Mouse (Mus musculus) fibroblast of lung, adult 2 months (primary cell): ENCODE measurements around the gene Fpr1.
"Not testable (repeated sequence)": the region's sequence is repeated elsewhere in the genome, so short reads cannot be mapped to it uniquely, and the experiment has no call there.

ENCODE experiments used
- DNase-seq: peaks from one replicate; pipeline ENCODE4 v3.0.0-alpha.2; 2011; ENCODE audit warnings: low read depth

The Fpr1 gene

DNA sequence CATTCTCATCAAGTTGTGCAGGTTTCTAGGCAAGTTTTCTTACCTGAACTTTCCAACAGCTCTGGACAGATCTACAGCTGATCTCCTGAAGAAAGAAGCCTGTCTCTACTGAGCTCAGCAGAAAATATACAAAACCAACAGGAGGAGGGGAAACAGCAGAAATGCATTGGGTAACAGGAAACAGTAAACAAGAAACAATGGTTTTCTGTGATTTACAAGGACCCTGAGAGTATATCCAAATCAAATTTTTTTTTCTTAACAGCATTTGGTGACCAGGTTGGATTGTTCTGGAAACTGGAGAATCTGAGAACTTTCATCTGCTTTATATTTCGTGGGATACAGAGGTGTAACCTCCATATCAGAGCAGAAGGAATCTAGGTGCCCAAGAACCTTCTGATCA, at the start of gene Fpr1:
TSS of gene Fpr1 (minus strand) at position 101 of the 400 bp plus-strand sequence.
- DNase-seq = no peak

- DNase-seq = no peak
These were observed 34.0 kb upstream of the Fpr1 start for GRCm38 (mm10) chr17:17917782-17918181.

DNA sequence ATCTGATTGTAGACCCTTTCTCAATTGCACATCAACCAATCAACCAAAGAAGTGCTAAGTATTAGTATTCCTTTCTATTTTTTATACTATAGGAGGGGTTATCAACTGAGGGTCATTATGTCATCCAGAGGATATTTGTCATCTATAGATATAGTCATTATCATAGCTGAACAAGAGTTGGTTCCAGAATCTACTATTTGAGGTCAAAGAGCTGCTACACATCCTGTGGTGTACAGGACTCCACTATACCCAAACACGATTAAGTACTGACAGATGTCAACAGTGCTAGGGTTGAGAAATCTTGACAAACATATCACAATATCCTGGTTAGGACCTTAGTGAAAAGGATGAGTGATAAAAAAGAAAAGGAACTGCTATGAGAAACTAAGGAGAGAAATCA, 33.6 kb upstream of the Fpr1 start:
- no peak for DNase-seq

DNA sequence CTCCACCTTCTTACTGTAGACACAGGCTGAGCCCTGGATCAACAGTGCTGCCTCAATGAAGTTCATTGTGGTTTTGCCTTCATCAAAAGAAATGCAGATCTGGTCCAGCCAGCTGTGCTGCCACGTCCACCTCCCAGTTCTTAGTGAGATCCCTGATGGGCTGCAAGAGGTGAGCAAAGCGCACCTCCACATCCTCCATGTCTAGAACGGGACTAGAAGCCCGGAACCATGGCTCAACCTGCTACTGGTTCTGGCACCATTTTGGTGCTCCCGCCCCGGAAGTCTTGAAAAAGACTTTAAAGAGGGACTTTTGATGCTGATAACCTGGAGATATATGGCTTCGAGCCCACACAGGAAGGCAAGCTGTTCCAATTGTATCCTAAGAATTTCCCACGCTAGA, 28.9 kb upstream of the Fpr1 start:
- DNase-seq = not testable (repeated sequence)

DNA sequence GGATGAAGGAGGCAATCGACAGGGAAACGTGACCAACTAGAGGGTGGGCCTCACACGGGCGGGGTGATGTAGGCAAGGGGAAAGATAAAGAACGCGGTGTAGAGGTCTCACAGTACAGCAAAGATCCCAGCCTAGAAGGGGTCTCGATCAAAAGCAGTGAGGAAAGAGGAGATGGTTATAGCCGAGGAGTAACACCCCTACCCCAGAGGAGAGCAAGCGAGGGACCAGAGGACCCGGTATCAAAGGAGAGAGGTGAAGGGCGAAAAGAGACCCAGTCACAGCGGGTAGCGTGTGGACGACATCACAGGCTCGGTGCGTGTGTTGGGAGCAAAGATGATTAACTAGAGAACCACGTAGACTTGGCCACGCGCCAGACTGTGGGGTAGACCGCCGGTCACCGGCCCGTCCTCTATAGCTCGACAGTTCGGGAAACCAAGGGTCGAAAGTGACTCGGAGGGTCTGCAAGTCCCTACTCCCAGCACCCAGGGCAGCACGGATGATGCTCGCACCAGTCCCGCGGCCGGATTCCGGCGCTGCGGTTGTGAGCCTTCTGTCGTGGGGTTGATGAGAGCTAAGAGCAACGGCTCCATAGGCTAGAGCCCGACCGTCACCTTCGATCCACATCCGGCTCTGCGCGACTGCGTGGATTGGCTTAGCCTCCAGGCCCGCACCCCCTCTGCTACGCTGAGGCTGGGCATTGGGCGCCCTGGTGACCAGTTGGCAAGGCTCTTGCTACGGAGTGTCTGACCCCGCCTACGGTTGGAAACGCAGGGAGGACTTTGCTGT, 26.1 kb upstream of the Fpr1 start:
- DNase-seq = peak; percentile 81

DNA sequence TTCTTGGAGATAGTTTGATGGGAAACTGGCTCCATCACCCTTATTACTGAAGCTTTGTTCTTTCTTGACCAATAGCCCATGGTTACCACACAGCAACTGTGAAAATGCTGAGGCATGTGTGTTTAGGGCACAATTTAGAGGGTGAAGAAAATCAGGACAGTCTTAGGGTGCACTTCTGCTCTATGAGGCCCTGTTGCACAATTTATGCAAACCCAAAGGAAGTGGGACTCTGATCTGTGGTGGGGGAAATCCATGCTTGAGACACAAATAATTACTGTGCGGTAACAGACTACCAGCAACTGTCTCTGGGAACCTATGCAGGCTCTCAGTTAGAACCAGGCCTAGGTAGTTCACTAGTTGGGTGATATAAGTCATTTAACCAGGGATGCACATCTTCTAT, 17.0 kb upstream of the Fpr1 start:
- DNase-seq = no peak

- DNase-seq = no peak
These were observed 15.5 kb upstream of the Fpr1 start for GRCm38 (mm10) chr17:17899268-17899667.

GRCm38 (mm10) chr17:17896039-17896438, 12.3 kb upstream of the Fpr1 start:
- DNase-seq = peak; percentile 36

DNA sequence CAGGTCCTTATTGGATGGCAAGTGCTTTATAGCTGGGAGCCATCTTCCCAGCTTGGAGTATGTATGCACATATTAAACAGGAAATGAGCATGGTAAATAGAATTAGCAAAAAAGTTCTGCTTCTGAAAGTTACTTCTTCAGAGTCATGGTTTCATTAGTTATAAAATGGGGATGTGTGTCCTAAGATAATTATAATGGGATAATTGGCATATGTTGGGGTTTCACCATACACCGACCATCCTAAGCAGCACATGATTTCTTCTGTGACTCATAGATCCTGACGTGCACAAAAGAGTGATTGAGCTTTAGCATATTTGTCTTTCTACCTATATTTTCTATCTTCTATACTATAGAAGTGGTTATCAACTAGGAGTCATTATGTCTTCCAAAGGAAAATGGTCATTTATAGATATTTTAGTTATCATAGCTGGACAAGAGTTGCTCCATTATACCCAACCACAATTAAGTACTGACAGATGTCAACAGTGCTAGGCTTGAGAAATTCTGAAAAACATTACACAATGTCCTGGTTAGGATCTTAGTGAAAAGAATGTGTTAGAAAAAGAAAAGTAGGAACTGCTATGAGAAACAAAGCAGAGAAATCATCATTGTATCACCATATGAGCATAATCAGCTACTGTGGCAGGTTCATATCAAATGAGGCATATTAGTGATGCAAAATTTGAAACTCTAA, 6.1 kb upstream of the Fpr1 start:
- no peak for DNase-seq

DNA sequence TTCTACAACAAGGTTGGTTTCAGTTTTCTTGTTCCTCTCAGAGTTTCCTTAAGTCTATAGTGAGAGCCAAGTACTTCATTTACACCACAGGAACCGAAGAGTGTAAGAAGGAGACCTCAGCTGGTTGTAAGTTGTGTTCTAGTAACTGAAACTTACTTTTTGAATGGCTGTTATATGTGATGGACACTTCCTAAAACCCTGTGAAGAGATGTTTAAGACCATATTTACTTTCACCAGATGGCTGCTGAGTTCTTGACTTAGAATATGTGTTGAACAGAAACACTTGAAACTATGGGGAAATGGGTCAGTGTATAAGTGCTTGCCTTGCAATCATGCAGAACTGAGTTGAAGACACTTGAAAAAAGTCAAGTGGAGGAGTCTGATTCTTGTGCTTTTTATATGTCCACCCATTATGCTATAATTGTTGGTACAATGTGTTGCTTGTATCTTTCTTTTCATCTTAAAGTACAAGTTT, 4.1 kb upstream of the Fpr1 start, which contains the start of the genes Fpr2 and Fpr3:
TSS of gene Fpr2 (plus strand) at position 51 of the 475 bp plus-strand sequence.
TSS of gene Fpr3 (plus strand) at position 79 of the 475 bp plus-strand sequence.
- DNase-seq = no peak

GRCm38 (mm10) chr17:17882672-17883071, 1.1 kb downstream of the Fpr1 start:
- no peak for DNase-seq

- no peak for DNase-seq
These were observed 4.4 kb downstream of the Fpr1 start for GRCm38 (mm10) chr17:17879347-17879746.

DNA sequence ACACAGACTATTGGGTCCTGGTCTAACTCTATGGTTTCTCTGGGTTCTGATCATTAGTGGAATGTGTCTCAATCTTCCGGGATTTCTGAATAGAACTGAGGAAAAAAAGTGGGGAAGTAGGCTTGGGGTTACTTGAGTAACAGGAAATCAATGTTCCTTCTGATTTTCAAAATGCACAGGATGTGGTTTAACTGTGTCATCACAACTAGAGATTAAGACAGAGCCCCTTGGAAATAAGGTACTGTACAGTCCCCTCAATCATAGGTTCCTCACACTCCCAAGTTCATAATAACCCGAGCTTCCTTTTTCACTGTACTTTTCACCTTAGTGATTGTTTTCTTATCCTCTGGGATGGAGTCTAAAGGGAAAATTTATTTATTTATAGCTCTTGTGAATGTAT, 12.0 kb downstream of the Fpr1 start:
- DNase-seq = no peak

GRCm38 (mm10) chr17:17870892-17871550, 12.7 kb downstream of the Fpr1 start:
- DNase-seq = no peak

GRCm38 (mm10) chr17:17866801-17867469, 16.8 kb downstream of the Fpr1 start:
- DNase-seq = no peak

DNA sequence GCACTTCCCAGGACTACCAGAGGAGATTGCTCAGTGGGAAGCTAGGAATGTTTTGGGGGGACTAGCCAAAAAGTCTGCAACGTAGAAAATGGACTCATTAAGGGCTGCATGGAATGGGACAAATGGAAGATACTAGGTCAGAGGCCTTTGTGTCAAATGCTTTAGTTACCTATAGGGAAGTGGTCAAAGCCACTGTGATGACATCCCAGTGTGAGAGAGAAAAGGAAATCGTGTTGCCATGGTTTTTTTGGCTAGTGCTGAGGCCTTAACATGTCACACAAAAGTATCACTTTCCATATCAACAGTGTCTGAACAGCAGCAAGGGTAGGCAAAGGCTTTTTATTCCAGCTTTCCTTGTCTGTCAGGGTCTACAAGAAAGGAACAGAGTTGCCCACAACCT, 18.6 kb downstream of the Fpr1 start:
- no peak for DNase-seq

- DNase-seq = no peak
These were observed 21.4 kb downstream of the Fpr1 start for GRCm38 (mm10) chr17:17862360-17862759.

- DNase-seq = no peak
These were observed 23.6 kb downstream of the Fpr1 start for GRCm38 (mm10) chr17:17860110-17860509.

DNA sequence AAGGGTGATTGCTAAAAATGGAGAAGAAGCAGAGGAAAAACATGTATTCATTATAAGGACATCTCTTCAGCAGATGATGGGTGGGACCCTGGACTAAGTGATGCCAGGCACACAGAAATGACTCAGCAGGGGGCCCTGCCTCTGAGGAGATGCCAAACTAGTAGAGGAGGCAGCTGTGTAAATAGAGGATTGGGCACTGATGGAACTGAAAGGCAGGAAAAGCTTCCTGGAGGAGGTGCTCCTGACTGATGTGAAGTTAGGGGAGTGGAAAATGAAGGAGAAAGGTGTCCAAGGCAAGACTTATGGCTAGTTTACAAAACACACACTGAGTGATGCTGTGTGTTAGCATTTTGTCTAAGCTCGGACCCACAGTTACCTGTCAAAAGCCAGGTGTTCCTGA, 26.3 kb downstream of the Fpr1 start:
- DNase-seq = no peak

DNA sequence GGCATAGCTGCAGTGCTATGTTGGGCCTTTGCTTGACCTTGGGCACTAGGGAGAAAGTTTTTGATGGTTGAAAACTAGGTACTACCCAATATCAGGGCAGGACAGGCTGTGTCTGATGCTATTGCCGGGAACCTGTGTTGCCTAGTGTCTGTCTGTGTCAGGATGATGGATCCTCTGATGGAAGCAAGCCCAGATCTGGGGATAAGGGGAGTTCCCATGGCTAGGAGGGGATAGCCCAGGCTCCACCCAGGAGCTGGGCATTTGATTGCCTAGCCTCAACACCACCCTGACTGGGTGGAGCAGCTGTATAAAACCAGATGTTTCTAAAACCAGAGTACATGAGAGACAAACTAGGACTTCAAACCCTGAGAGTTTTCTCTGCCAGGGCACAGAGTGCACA, 27.1 kb downstream of the Fpr1 start:
- no peak for DNase-seq

DNA sequence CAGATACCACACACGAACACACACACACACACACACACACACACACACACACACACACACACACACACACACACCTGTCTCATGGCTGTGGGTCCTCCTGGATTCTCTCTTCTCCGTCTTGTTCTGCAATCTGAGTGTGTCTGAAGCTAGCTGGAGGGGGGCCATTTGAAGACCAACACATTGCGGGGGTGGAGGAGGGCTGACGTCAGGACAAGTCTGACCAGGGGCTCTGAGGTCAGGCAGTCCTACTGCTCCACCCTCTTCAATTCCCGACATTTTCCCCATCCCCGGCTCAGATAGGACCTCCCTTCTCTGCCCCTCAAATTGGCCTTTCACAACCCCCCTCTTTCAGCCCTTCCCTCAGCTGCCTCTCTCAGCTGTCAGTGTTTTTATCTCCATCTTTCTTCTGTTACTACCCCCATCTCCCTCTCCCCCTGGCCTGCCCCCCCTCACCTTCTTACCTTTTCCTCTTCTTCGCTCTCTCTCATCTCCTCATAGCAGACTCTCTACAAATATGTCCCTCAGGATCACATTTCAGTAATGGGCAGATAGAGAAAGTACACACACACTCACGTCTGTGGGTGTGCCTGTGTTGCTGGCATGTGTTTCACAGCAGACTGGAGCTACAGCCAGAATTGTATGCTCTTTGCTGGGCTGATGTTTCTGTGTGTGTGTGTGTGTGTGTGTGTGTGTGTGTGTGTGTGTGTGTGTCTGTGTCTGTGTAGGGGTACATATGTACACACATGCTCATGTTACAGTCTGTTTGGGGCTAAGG, 28.5 kb downstream of the Fpr1 start, which contains the start of gene Has1:
TSS of gene Has1 (minus strand) at position 142 of the 775 bp plus-strand sequence.
- DNase-seq = no peak
